12 mouse cellular contexts compared by ENCODE assay signal in the genomic region with DNA sequence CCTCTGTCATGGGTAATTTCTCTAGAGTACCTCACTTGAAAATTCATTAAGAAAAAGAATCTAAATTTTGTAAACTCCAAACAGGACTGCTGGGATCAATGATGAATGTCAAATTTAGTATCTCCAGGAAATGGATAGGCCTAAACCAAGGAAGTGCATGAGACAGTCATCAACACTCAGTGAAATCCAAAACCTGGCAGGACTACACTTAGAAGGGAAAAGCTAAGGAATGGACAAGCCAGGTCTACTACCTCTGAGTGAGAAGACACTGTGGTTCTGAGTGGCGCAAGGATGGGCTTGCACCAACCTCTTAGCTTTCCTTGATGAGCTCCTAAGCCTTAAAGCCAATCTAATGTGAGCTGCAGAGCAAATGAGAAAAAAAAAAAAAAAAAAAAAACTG. TPM values are rescaled to one million over a fixed set of nuclear protein-coding genes. Genes with fewer than 3 reads are reported as not detected.
A peak's percentile ranks its signal among the peaks of the same experiment; 100 is the strongest.
DNase-seq lines count a peak whose midpoint lies in the region; ATAC-seq and TF ChIP-seq lines count a peak whose summit lies in the region.
"Had no signal": no experiment of that assay in that cellular context is flagged by ENCODE, and none has a peak within 500 bp of the region (broad histone marks: within the 10 kb centered on the region; RNA-seq: fewer than 3 reads in every experiment).

No protein-coding gene starts in this region.

- peak overlapping the region; percentile 4 for H3ac ChIP-seq in C2C12 (ENCODE audit: control insufficient read depth, insufficient read length, low read depth)

- H3K36me3 ChIP-seq in heart, embryonic 16.5 days (ENCODE audit: control insufficient read depth, insufficient read depth): peaks cover 8% of the 10 kb centered on the region
- H3K36me3 ChIP-seq in C2C12 (ENCODE audit: control insufficient read depth, insufficient read depth): peaks cover 16% of the 10 kb centered on the region
- peaks cover 34% of the 10 kb centered on the region for H3K36me3 ChIP-seq in liver, embryonic 13.5 days
- H3K36me3 ChIP-seq in forebrain, embryonic 10.5 days (replicated peaks): peaks cover 24% of the 10 kb centered on the region

- ATAC-seq in heart, embryonic 16.5 days (replicated peaks; ENCODE audit: extremely low read depth, insufficient read depth, low FRiP score): no peak
- ATAC-seq in liver, embryonic 13.5 days (ENCODE audit: low read depth): no peak
- ATAC-seq: midbrain, embryonic 16.5 days had no signal

- no peak overlapping the region for H3K27ac ChIP-seq in heart, embryonic 16.5 days (ENCODE audit: low read length)
- H3K27ac ChIP-seq in liver, embryonic 13.5 days: peak overlapping the region; percentile 98
- no peak overlapping the region for H3K27ac ChIP-seq in forebrain, embryonic 10.5 days
- H3K27ac ChIP-seq: embryonic facial prominence, embryonic 13.5 days; hindbrain, embryonic 13.5 days had no signal

- no peak overlapping the region for H3K4me3 ChIP-seq in heart, embryonic 16.5 days (ENCODE audit: low read length)
- no peak overlapping the region for H3K4me3 ChIP-seq in C2C12 (ENCODE audit: insufficient read depth, poor library complexity, severe bottlenecking)
- H3K4me3 ChIP-seq in liver, embryonic 13.5 days (replicated peaks): peak overlapping the region; percentile 95
- no peak overlapping the region for H3K4me3 ChIP-seq in forebrain, embryonic 10.5 days
- H3K4me3 ChIP-seq: embryonic facial prominence, embryonic 13.5 days; hindbrain, embryonic 13.5 days had no signal

- peaks cover 85% of the 10 kb centered on the region for H3K79me2 ChIP-seq in C2C12 (ENCODE audit: control insufficient read depth, insufficient read depth)

- peaks cover 42% of the 10 kb centered on the region for H3K4me1 ChIP-seq in heart, embryonic 16.5 days (ENCODE audit: control insufficient read depth, insufficient read depth, low read length)
- H3K4me1 ChIP-seq in liver, embryonic 13.5 days (replicated peaks): peaks cover 63% of the 10 kb centered on the region
- H3K4me1 ChIP-seq in forebrain, embryonic 10.5 days: peaks cover 58% of the 10 kb centered on the region

- no peak for TF ChIP-seq CTCF in C2C12 (IDR thresholded peaks at IDR 0.05; ENCODE audit: control insufficient read depth, insufficient read depth, insufficient read length)

- H3K9me3 ChIP-seq in heart, embryonic 16.5 days (replicated peaks; ENCODE audit: control insufficient read depth, low read length): no peaks in the 10 kb centered on the region
- H3K9me3 ChIP-seq in liver, embryonic 13.5 days (replicated peaks): no peaks in the 10 kb centered on the region
- no peaks in the 10 kb centered on the region for H3K9me3 ChIP-seq in forebrain, embryonic 10.5 days
- H3K9me3 ChIP-seq: embryonic facial prominence, embryonic 13.5 days; hindbrain, embryonic 13.5 days had no signal

- peaks cover 75% of the 10 kb centered on the region for H3K79me3 ChIP-seq in C2C12 (ENCODE audit: low read depth)

- no peaks in the 10 kb centered on the region for H3K27me3 ChIP-seq in heart, embryonic 16.5 days (ENCODE audit: control insufficient read depth, insufficient read depth, low read length)
- H3K27me3 ChIP-seq in C2C12 (ENCODE audit: control insufficient read depth, insufficient read depth, insufficient read length): no peaks in the 10 kb centered on the region
- no peaks in the 10 kb centered on the region for H3K27me3 ChIP-seq in liver, embryonic 13.5 days
- H3K27me3 ChIP-seq in forebrain, embryonic 10.5 days (ENCODE audit: poor library complexity, severe bottlenecking): peaks cover 10% of the 10 kb centered on the region; the same call in 1 of the 2 replicates
- H3K27me3 ChIP-seq: embryonic facial prominence, embryonic 13.5 days had no signal

- no peak for DNase-seq in heart, postnatal 36 days
- peak; percentile 60 for DNase-seq in 3T3-L1 (ENCODE audit: low read depth, low spot score)
- no peak for DNase-seq in liver, embryonic 13.5 days
- no peak for DNase-seq in layer of hippocampus, postnatal 14 days (ENCODE audit: low spot score in 2 of 2)
- DNase-seq in forebrain, embryonic 10.5 days (ENCODE audit: extremely low spot score, low spot score): no peak
- DNase-seq: cerebellum, adult 9-10 months; thymus, adult 2 months had no signal

- H3K9ac ChIP-seq in heart, embryonic 16.5 days (ENCODE audit: low read length): no peak overlapping the region
- peak overlapping the region; percentile 96 for H3K9ac ChIP-seq in liver, embryonic 13.5 days
- H3K9ac ChIP-seq: embryonic facial prominence, embryonic 13.5 days; hindbrain, embryonic 13.5 days had no signal

- WGBS in heart, embryonic 16.5 days: 84% methylated on average over 1 of the region's 1 CpGs
- 65% methylated on average over 1 of the region's 1 CpGs for WGBS in liver, embryonic 13.5 days (ENCODE audit: insufficient replicate concordance)
- WGBS in forebrain, embryonic 10.5 days: 89% methylated on average over 1 of the region's 1 CpGs

- H3K4me2 ChIP-seq in heart, embryonic 16.5 days (ENCODE audit: low read depth, low read length): peak overlapping the region; percentile 36; the same call in 1 of the 2 replicates
- H3K4me2 ChIP-seq in liver, embryonic 13.5 days: peak overlapping the region; percentile 86
- H3K4me2 ChIP-seq: hindbrain, embryonic 13.5 days had no signal

- intact Hi-C loops in heart, postnatal 36 days (cut with DNase I): no loop called here

TF ChIP-seq in C2C12, 6 proteins besides CTCF, POLR2A, EP300 and RAD21:
- TF ChIP-seq MYOD1 (IDR thresholded peaks at IDR 0.05; ENCODE audit: control insufficient read depth, insufficient read length, low read depth) (no peak), CEBPB (IDR thresholded peaks at IDR 0.05; ENCODE audit: low read depth) (no peak), MYOG (IDR thresholded peaks at IDR 0.05; ENCODE audit: control insufficient read depth, extremely low read depth, insufficient read length) (no peak), MAX (IDR thresholded peaks at IDR 0.05) (no peak), USF1 (IDR thresholded peaks at IDR 0.05; ENCODE audit: low read depth) (no peak), FOSL1 (IDR thresholded peaks at IDR 0.05; ENCODE audit: insufficient read depth, low read length, poor library complexity, severe bottlenecking) (no peak)

RNA-seq across cellular contexts. Expression of a gene that starts 2.8 kb away (rescaled TPM):
- polyA plus RNA-seq in heart, embryonic 16.5 days (2015; fragmentation: Nextera tagmentation; extraction: Ambion mirVana): 30.8 and 41.3 TPM in 2 replicates
- total RNA-seq in heart, postnatal 36 days (2021): 100 to 1,000 TPM; 242 to 252 TPM
- polyA plus RNA-seq in C2C12 (2012; fragmentation: generic; extraction: Trizol): 338 TPM
- polyA plus RNA-seq in liver, embryonic 13.5 days (2015; fragmentation: Nextera tagmentation; extraction: Ambion mirVana): 80.6 and 81.3 TPM in 2 replicates
- total RNA-seq in layer of hippocampus, postnatal 14 days (2021): 10 to 100 TPM; 70.0 to 72.3 TPM
- polyA plus RNA-seq in forebrain, embryonic 10.5 days (2016; fragmentation: Nextera tagmentation; extraction: Ambion mirVana): 41.6 and 42.5 TPM in 2 replicates

RNA-seq across cellular contexts. Expression of a gene that starts 32.1 kb away (rescaled TPM):
- polyA plus RNA-seq in heart, embryonic 16.5 days (2015; fragmentation: Nextera tagmentation; extraction: Ambion mirVana): 0.40 and 0.66 TPM in 2 replicates
- total RNA-seq in heart, postnatal 36 days (2021): under 1 TPM; 0.22 to 0.30 TPM
- 0.27 TPM for polyA plus RNA-seq in C2C12 (2012; fragmentation: generic; extraction: Trizol)
- polyA plus RNA-seq in liver, embryonic 13.5 days (2015; fragmentation: Nextera tagmentation; extraction: Ambion mirVana): 0.44 and 0.60 TPM in 2 replicates
- total RNA-seq in layer of hippocampus, postnatal 14 days (2021): 1 to 10 TPM; 2.8 to 5.1 TPM
- 0.43 and 0.62 TPM in 2 replicates for polyA plus RNA-seq in forebrain, embryonic 10.5 days (2016; fragmentation: Nextera tagmentation; extraction: Ambion mirVana)
